Mouse (Mus musculus): ENCODE measurements around the gene Lrrc7.

Gene Lrrc7

DNA sequence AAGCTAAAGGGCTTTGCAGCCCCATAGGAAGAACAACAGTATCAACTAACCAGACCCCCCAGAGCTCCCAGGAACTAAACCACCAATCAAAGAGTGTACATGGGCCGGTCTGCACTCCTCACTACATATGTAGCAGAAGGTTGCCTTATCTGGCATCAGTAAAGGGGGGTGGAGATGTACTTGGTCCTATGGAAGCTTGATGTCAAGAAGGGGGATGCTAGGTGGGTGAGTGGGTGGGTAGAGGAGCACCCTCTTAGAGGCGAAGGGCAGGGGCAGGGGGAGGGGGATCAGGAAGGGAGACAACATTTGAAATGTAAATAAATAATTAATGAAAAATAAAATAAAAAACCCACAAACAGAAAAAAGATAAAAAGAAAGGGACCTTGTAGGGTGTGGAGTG, 496.8 kb downstream of the Lrrc7 start:
- DNase-seq, result no peak

DNA sequence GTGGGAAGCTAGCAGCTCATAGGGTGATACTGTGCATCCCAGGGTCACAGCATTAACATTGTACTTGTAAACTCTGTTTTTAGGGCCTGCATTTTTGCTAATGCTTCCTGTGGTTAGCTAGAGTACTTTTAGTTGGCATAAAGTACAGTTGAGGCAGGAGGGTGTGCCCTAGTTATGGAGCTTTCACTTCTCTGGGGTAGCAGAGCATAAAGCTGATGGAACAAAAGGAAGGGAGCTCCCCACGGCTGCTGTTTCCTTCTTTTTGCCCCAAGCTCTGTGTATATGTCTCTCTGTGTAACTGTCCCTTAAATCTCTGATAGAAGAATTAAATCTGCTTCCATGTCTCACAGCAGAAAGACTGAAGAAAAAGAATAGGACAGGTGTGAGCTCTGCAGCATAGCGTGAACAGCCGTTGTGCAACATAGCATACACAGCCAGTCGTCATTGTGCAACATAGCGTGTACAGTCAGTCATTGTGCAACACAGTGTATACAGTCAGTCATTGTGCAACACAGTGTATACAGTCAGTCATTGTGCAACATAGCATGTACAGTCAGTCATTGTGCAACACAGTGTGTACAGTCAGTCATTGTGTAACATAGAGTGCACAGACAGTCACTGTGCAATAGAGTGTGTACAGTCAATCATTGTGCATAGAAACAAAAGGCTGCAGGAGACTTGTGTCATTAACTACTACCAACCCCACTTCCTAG, 500.1 kb downstream of the Lrrc7 start:
- no peak for DNase-seq

DNA sequence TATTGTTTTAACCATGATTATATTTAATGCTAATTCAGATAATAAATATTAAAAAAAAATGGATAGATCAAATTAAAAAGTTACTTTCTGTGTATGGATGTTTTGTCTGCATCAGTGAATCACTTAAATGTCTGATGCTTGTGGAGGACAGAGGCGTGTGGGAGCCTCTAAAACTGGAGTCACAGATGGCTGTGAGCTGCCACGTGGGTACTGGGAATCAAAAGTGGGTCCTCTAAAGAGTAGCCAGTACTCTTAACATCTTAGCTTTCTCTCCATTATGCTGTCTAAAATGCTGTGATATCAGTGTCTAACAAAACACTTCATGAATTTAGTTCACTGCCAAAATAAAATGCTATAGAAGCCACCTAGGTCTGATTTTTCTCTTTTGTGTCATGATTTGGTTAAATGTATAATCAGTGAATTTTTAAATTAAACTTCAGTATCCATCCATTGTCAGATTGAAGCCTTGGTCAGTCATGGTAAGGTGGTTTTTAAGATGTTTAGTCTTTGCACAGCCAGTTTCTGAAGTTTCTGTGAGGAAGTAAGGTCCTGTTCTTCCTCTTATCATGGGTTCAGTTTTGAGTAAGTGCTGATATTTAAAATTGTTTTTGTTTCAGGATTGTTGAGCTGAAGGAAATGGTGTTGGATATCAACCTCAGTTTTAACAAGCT, 501.3 kb downstream of the Lrrc7 start:
- no peak for DNase-seq

DNA sequence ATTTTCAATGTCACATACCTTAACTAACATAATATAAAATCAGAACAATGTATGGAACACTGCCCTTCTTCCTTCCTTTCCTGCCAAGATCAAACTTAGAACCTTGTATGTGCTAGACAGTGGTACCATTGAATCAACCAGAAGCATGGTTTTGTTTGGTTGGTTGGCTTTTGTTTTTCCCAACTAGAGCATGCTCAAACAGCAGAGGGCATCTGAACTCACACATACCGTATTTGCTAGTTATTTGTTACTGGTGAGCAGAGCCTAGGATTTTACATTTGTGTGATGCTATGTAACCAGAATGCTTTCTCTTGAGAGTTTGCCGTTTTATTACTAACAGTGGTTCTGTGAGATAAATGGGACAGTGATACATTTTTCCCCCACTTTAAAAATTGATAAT, 512.5 kb downstream of the Lrrc7 start:
- DNase-seq, result no peak

DNA sequence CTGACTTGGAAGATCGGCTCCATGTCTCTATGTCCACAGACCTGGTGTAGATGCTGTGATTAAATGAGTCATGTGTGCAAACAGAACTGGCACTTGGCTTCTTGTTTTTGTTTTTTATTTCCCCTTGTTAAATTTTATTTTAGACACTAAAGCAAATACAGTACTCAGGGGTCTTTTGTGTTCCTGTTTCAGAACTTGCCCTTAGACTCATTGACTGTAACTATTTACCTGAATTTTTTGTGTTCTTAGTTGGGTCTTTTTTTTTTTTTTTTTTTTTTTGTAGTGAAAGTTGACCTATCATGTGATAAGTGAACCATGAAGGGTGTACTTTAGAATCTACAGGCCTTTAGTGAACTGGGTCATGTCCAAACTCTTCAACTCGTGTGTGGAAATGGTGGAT, 521.3 kb downstream of the Lrrc7 start:
- no peak for DNase-seq

DNA sequence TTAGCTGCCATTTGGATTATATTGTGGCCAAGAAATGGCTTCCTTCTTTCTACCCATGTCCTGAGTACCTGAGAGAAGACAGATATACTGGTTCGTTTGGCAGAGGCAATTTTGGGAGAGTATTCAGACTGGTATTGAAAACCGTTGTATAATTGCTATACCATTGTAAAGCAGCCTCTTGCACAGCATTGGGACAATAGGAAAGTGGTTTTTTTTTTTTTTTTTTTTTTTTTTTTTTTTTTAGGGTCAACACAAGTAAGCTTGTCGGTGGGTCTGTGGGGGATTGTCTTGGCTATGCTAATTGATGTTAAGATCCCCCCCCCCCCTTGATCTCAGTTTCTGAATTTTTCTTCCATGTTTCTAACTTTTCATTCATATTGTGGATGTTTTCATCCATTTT, 523.9 kb downstream of the Lrrc7 start:
- DNase-seq, result no peak

DNA sequence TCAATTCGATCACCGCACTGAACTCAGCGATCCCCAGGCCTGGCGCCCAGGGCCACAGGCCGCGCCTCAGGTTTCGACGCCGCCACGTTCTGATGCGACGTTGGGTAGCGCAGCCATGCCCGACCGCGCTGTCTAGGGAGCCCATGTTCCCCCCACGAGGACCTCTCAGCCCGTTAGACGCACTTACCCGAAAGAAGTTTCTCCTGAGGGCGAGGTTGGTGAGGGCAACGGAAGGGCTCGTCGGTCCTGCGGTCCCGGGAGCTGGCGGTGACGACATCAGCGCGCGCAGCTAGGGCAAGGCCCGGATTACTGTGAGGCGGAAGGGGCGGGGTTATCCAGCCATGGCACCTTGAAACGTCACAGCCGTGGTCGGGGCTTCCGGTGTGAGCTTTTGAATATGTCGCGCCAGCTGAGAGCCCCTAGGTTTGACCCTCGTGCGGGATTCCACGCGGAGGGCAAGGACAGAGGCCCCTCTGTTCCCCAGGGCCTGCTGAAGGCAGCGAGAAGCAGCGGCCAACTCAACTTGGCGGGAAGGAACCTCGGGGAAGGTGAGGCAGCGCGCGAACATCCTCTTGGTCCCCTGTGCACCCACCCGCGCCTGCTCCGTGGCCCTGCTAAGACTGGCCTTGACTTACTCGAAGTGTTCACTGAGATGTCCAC, 525.6 kb downstream of the Lrrc7 start, which contains the start of the genes Srsf11 and Lrrc40:
Gene Srsf11 (minus strand): TSS at position 311 of the 660 bp plus-strand sequence.
Gene Lrrc40 (plus strand): TSS at position 334 of the 660 bp plus-strand sequence.
- peak; percentile 95 for DNase-seq

DNA sequence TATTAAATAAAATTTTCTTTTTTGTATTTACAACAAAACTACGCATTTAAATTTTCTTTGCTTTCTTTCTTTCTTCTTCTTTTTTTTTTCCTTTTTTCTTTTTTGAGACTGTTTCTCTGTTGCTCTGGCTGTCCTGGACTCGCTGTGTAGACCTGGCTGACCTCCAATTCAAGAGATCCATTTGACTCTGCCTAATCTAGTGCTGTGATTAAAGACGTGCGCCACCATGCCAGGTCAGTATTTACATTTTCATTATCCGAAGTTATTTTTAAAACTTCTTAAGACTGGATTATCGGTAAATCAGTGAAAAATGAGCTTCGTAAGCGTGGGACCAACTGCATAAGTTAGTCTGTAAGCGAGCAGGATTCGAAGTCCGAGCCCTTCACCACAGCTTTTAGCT, 526.2 kb downstream of the Lrrc7 start:
- DNase-seq, result no peak
